Mouse (Mus musculus) embryonic facial prominence, embryonic 10.5 days (tissue): ENCODE measurements around the gene Tmem252. TPM values are rescaled to one million over a fixed set of nuclear protein-coding genes. Genes with fewer than 3 reads are reported as not detected.

Source experiments
- DNase-seq: peaks from one replicate; pipeline ENCODE4 v3.0.0-alpha.2; 2017; ENCODE audit warnings: low spot score
- H3K27ac ChIP-seq: fragments of 300-500 bp; sonication (generic); replicated peaks from 2 replicates; pipeline ENCODE4 v1.5.1; 2016; ENCODE audit warnings: mild to moderate bottlenecking
- H3K27me3 ChIP-seq: fragments of 300-500 bp; sonication (generic); replicated peaks from 2 replicates; pipeline ENCODE4 v1.6.1; 2016; ENCODE audit warnings: low read depth, mild to moderate bottlenecking; ENCODE audit not compliant: poor library complexity, severe bottlenecking
- H3K36me3 ChIP-seq: fragments of 300-500 bp; sonication (generic); replicated peaks from 2 replicates; pipeline ENCODE4 v1.6.1; 2016; ENCODE audit warnings: mild to moderate bottlenecking, moderate library complexity
- H3K4me1 ChIP-seq: fragments of 300-500 bp; sonication (generic); 2 replicates; pipeline ENCODE4 v1.6.1; 2016
- H3K4me3 ChIP-seq: fragments of 300-500 bp; sonication (generic); 2 replicates; pipeline ENCODE4 v1.5.1; 2016; ENCODE audit warnings: mild to moderate bottlenecking, moderate library complexity
- H3K9me3 ChIP-seq: fragments of 300-500 bp; sonication (generic); 2 replicates; pipeline ENCODE4 v1.6.1; 2016; ENCODE audit warnings: mild to moderate bottlenecking
- WGBS: fragments of 180-500 bp; shearing (Covaris S2); methylation state at CpG from one replicate; pipeline ENCODE4 v1.1.7; 2016; 5-methylcytosine and 5-hydroxymethylcytosine counted together
- polyA plus RNA-seq: library from polyadenylated mRNA; unstranded; fragments of >200 nt; fragmentation: Nextera tagmentation; extraction: Ambion mirVana; gene quantifications from 2 replicates; pipeline ENCODE4 v1.2.1, GENCODE M21; 2016

Gene Tmem252
- polyA plus RNA-seq, 1 experiment from 2014 or later, result 0.26 TPM

DNA sequence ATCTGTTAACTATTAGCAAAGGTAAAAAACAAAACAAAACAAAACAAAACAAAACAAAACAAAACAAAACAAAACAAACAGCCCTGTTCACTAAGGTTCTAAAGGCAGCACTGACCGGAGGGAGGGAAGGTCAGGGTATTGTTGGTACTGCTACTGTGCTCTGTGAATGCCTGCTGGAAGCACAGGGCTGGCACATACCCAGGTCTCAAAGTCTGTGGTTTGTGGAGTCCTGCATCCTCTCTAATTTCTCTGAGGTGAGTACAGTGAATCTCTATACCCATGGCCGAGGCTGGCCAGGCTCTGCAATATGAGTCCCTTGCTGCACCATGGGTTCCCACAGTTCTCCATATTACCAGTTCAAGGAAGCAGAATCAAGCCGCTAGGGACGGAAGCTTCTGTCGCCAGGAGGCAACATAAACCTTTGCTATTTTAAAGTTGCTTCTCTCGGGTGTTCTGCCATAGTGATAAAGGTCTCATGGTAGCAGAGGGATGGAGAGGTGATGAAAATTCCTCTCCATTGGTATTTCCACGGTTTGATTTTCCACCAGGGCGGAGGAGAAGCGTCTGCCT lies 20.5 kb upstream of the Tmem252 start:
- Histone ChIP-seq H3K27me3 (no peaks in the 10 kb centered on the region), H3K36me3 (no peaks in the 10 kb centered on the region), H3K27ac (no peak overlapping the region; the same call in 1 of the 2 replicates), H3K4me3 (no peak overlapping the region), H3K9me3 (no peaks in the 10 kb centered on the region), H3K4me1 (peaks cover 18% of the 10 kb centered on the region; the same call in 1 of the 2 replicates)
- no peak for DNase-seq
- WGBS, result 66% methylated on average over 9 of the region's 9 CpGs

DNA sequence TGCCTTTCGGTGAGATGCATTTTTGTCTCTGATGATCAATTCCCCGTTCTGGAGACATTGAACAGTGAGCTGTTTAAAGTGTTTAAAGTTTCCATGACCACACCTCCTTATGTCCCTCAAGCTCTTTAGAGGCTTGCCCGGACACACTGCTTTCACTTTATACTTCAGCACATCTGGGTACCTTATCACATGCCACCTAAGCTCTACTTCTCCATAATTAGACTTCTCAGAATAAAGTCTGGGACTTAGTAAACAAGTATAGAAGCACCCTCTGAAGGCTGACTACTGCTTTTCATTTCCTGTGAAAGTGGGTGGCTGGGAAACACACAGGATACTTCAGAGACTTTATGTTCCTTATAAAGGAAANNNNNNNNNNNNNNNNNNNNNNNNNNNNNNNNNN lies 16.8 kb upstream of the Tmem252 start:
- Histone ChIP-seq H3K4me1 (peaks cover 18% of the 10 kb centered on the region), H3K27me3 (no peaks in the 10 kb centered on the region), H3K36me3 (no peaks in the 10 kb centered on the region), H3K4me3 (no peak overlapping the region), H3K27ac (no peak overlapping the region), H3K9me3 (no peaks in the 10 kb centered on the region)
- WGBS, result 83% methylated on average over 3 of the region's 3 CpGs
- DNase-seq, result no peak

DNA sequence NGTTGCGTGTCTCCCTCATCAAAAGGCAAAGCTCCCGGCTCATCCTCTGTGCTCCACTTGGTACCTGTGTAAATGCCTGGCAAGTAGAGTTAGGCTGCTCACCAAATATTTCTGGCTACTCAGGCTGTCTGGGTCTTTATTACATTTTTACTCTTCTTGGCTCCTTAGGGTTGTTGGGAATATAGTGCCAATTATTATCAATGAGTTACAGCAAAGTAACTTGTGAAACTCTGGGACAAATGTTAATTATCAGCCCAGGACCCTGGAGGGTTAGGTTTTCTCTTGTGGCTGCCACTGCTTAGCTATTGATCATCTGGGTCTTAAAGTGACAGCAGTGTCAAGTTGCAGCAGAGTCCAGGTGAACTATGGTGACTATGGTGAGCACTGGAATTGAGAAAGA lies 11.5 kb upstream of the Tmem252 start:
- H3K27me3 ChIP-seq, result no peaks in the 10 kb centered on the region
- DNase-seq, result no peak
- H3K4me3 ChIP-seq, result no peak overlapping the region
- peaks cover 5% of the 10 kb centered on the region for H3K4me1 ChIP-seq
- H3K9me3 ChIP-seq, result no peaks in the 10 kb centered on the region
- H3K36me3 ChIP-seq, result no peaks in the 10 kb centered on the region
- H3K27ac ChIP-seq, result no peak overlapping the region
- 95% methylated on average over 2 of the region's 2 CpGs for WGBS

DNA sequence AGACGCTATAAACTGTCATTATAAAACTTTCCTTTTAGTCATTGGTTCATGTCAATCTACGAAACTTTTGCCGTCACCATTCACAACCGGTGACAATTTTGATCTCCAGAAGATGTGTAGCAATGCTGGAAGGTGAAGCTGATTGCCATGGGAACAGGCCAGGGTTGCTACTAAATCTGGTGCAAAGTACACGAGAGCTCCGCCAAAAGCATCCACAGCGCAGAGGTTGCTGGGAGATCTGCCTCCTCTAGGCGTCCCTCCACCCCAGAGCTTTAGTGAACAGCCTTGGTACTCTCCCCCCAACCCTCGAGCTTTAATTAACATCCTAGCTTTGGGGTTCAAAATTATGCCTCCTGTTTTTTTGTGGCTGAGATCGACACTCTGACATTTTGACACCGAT lies 8.0 kb upstream of the Tmem252 start:
- Histone ChIP-seq H3K27ac (no peak overlapping the region), H3K4me1 (no peaks in the 10 kb centered on the region), H3K9me3 (no peaks in the 10 kb centered on the region), H3K36me3 (no peaks in the 10 kb centered on the region), H3K4me3 (no peak overlapping the region), H3K27me3 (no peaks in the 10 kb centered on the region)
- 84% methylated on average over 11 of the region's 11 CpGs for WGBS
- DNase-seq, result no peak

DNA sequence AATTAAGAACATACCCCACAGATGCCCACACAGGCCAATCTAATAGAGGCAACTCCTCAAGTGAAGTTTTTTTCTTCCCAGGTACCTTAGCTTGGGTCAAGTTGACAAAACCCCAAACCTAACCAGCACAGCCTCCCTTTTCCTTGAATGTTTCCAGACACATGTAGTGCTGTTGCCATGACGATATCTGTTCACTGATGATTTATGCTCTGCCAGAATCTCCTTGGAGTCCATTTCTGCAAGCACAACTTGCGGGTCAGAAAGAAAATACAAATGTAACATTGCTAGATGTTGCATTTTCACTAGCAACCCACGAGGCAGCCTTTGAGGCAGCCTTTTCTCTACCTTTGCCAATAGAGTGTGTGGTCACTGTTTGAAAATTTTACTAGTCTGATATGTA lies 6.3 kb upstream of the Tmem252 start:
- H3K27ac ChIP-seq, result no peak overlapping the region
- no peak for DNase-seq
- 88% methylated on average over 3 of the region's 3 CpGs for WGBS
- no peaks in the 10 kb centered on the region for H3K36me3 ChIP-seq
- no peaks in the 10 kb centered on the region for H3K27me3 ChIP-seq
- H3K4me1 ChIP-seq, result peaks cover 11% of the 10 kb centered on the region
- H3K9me3 ChIP-seq, result no peaks in the 10 kb centered on the region
- no peak overlapping the region for H3K4me3 ChIP-seq

DNA sequence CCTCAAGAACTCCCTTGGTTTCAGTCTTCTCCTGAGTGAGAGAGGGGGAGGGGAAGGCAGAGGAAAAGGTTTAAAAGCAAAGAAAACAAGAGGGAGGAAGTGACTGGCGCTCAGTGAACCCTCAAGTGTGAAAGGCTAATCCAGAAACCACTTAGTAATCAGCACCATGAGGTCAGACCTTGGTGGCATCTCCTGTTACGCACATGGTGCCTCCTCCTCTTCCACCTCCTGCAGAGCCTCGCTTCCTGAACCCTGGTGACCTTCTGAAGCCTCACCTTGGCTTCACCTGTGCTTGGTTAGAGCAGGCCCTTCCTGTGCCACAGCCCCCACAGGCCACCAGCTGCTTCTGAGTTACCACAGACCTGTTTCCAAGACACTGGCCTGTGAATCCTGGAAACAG lies 2.2 kb upstream of the Tmem252 start:
- Histone ChIP-seq H3K27ac (peak overlapping the region; percentile 62; the same call in 1 of the 2 replicates), H3K9me3 (no peaks in the 10 kb centered on the region)

DNA sequence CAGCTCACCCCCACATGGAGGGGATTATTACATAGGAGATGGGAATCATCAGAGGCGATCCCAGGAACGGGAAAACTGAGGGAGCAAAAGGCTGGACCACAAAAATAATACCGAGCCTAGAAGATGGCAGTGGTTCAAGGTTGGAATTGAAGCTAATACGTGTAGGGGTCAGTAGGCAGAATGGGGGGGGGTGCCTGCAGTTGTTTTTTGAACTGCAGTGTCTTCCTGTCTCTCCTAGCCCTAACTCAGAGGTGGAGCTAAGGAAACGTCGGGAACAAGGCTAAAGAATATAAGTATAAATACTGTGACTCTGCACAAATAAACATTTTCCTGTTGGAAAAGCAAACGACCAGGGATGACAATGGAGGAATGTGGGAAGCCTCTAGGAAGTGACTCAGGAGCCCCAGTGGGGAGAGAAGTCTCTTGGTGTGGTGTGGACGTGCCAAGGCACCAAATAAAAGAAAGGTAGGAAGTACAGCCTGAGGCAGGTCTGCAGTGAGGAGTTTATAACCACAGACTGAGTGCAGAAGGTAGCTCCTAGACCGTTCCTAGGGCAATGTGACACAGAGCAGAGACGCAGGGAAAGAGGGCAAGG lies 1.3 kb upstream of the Tmem252 start:
- Histone ChIP-seq H3K4me3 (no peak overlapping the region), H3K9me3 (no peaks in the 10 kb centered on the region), H3K36me3 (no peaks in the 10 kb centered on the region), H3K4me1 (peaks cover 14% of the 10 kb centered on the region), H3K27ac (peak overlapping the region; percentile 62; the same call in 1 of the 2 replicates), H3K27me3 (no peaks in the 10 kb centered on the region)
- no peak for DNase-seq
- 75% methylated on average over 10 of the region's 10 CpGs for WGBS

More for the DNA sequence above, 2.2 kb upstream of the Tmem252 start:
- Histone ChIP-seq H3K4me1 (peaks cover 14% of the 10 kb centered on the region), H3K27me3 (no peaks in the 10 kb centered on the region), H3K4me3 (no peak overlapping the region), H3K36me3 (no peaks in the 10 kb centered on the region)
- WGBS, result 39% methylated on average over 3 of the region's 3 CpGs
- peak; percentile 24 for DNase-seq

DNA sequence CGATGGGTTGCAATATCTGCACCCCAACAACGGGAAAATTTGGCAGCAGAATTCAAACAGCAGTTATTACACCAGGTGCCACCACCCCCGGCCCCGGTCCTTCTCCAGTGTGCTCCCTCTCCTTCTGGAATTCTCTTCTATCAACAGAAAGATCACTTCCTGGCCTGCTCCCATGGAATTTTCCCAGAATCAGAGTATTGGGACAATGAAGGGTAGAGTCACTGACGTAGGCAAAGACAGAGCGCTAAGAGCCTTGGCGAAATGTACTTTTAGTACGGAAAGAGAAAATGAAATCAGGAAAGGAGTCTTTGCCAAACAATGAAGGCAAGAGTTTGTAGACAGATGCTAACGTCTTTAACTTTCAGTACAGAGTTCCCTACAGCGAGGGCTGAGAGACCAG lies 477 bp upstream of the Tmem252 start:
- WGBS, result 88% methylated on average over 10 of the region's 10 CpGs
- Histone ChIP-seq H3K27me3 (no peaks in the 10 kb centered on the region), H3K4me1 (peaks cover 14% of the 10 kb centered on the region), H3K27ac (no peak overlapping the region), H3K4me3 (no peak overlapping the region), H3K36me3 (no peaks in the 10 kb centered on the region), H3K9me3 (no peaks in the 10 kb centered on the region)
- DNase-seq, result no peak

DNA sequence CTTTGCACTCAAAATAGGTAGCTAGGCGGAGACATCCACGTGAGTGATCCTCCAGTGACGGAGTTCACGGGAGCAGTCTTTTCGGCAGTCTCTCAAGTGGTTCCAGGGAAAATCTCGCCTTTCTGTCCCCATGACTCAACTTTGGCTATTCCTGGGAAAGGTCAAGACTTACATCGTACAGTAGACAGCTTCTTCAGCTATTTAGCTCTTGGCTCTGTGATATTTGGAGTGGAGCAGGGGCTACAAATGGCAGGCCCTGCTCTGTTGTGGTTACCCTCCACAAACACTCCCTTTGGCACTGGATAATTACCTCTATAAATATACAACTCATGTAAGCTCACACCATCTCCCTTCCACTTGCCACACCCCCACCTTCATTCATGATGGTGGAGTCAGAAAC lies 2.6 kb downstream of the Tmem252 start:
- DNase-seq, result no peak
- no peaks in the 10 kb centered on the region for H3K36me3 ChIP-seq
- H3K4me1 ChIP-seq, result peaks cover 12% of the 10 kb centered on the region
- WGBS, result 91% methylated on average over 7 of the region's 7 CpGs
- H3K9me3 ChIP-seq, result no peaks in the 10 kb centered on the region
- H3K27me3 ChIP-seq, result no peaks in the 10 kb centered on the region
- no peak overlapping the region for H3K27ac ChIP-seq
- H3K4me3 ChIP-seq, result no peak overlapping the region

DNA sequence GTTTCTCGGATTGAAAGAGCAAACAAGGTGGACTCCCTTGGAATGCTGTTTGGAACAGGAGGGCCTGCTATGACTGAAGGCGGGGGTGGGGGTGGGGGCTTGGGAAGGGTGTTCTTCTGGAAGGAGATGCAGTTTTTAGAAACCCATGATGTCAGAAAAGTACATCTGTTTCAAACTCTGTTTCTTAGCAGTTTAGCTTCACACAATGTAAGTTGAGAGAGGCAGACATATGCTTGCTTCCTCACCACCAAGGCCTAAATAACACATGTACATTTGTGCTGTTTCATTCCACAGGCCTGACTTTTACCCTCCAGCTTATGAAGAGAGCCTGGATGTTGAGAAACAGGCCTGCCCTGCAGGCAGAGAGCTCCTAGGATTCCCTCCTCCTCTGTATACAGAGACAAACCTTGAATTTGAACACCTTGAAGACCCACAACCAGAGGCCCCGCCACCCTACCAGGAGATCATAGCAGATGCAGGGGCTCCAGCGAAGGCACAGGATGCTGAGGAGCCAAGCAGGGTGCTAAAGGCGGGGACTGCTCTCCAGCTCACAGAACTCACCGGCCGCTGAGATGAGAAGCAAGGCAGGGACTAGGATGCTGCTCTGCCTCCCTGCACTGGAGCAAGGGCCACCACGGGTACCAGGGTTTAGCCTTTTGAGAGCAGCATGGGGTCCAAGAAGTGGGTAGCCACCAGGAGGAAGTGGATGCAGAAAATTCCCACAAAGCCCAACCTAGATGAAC lies 3.6 kb downstream of the Tmem252 start:
- 71% methylated on average over 8 of the region's 8 CpGs for WGBS
- H3K27ac ChIP-seq, result no peak overlapping the region
- H3K9me3 ChIP-seq, result no peaks in the 10 kb centered on the region
- no peak for DNase-seq
- H3K4me1 ChIP-seq, result 0 out of 2 replicates have a peak, but pooled peaks cover 3% of the 10 kb centered on the region
- no peaks in the 10 kb centered on the region for H3K36me3 ChIP-seq
- H3K27me3 ChIP-seq, result no peaks in the 10 kb centered on the region
- no peak overlapping the region for H3K4me3 ChIP-seq

DNA sequence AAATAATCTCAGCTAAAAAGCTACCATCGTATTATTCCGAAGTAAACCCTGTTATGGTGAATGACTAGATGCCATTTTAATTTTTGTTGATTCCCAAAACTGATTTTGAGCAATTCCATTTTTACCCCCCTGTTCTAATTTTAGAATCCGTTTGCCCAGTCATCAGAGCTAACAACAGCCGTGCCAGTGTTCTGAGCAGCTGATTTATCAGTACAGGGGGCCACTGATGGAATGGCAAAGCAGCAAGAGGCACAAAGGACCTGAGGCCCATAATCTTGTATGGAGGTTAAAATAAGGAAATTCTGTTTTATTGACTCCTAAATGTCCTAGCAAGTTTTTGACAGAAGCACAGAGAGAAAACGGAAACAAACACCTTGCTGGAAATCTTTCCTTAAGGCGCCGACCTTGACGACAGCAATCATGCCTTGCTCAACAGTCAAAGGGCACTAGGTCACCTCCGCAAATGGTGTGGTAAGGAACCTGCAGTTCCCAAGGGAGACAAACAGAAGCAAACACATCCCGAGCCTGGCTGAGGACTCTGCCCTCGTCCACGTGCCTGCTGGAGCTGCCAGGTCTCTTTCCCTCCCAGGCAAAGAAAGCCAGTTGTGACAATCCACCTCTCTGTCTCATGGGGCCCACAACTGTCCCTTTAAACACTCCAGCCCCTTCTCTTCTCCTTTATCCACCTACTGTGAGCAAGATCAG lies 9.4 kb downstream of the Tmem252 start:
- no peak overlapping the region for H3K27ac ChIP-seq
- no peak for DNase-seq
- H3K9me3 ChIP-seq, result no peaks in the 10 kb centered on the region
- H3K27me3 ChIP-seq, result no peaks in the 10 kb centered on the region
- WGBS, result 58% methylated on average over 12 of the region's 12 CpGs
- no peak overlapping the region for H3K4me3 ChIP-seq
- H3K36me3 ChIP-seq, result no peaks in the 10 kb centered on the region
- H3K4me1 ChIP-seq, result peaks cover 9% of the 10 kb centered on the region

DNA sequence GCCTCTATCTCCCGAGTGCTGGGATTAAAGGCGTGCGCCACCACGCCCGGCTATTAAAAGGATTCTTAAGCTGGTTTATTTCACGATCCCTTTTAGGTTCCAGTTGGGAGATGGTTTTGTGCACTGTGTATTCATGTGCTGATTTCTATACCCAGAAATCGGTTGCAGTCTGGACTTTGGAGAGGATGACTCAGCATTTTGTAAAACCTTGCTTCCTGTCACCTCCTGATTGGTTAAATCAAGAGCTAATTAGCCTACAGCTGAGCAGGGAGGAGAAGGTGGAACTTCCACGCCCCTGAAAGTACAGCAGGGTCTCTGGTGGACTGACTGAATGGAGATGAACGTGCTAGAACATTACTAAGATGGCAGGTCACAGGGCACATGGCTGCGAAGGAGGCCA lies 12.6 kb downstream of the Tmem252 start:
- Histone ChIP-seq H3K27me3 (no peaks in the 10 kb centered on the region), H3K9me3 (no peaks in the 10 kb centered on the region), H3K4me1 (peaks cover 9% of the 10 kb centered on the region), H3K36me3 (no peaks in the 10 kb centered on the region), H3K27ac (no peak overlapping the region), H3K4me3 (no peak overlapping the region)
- no peak for DNase-seq
- whole genome bisulfite sequencing, result 90% methylated on average over 10 of the region's 10 CpGs
